Mouse (Mus musculus): ENCODE measurements around the gene Noxo1.

Noxo1 gene

GRCm38 (mm10) chr17:24736330-24737051 lies 40.5 kb downstream of the Noxo1 start, which contains the start of gene Msrb1:
TSS of gene Msrb1 (plus strand) at chr17:24736642.
- ChIA-PET CTCF (interaction anchor here (0.5 to 3.1 kb wide), 20 partner anchors 8 to 549 kb away, joined by 3 to 17 read pairs (median 3); partner anchors contain the start of genes Ndufb10 (in 3 of the 4), Hs3st6 (in 1 of the 4), Mlst8 (in 1 of the 4) and Rpl3l (in 1 of the 4)), POLR2A (interaction anchor here (0.6 to 16.1 kb wide), 73 partner anchors 8 to 1097 kb away, joined by 3 to 268 read pairs (median 4); partner anchors contain the start of genes Fahd1 (in 3 of the 4), Meiob (in 3 of the 4), Ndufb10 (in 3 of the 4) and Traf7 (in 3 of the 4))

DNA sequence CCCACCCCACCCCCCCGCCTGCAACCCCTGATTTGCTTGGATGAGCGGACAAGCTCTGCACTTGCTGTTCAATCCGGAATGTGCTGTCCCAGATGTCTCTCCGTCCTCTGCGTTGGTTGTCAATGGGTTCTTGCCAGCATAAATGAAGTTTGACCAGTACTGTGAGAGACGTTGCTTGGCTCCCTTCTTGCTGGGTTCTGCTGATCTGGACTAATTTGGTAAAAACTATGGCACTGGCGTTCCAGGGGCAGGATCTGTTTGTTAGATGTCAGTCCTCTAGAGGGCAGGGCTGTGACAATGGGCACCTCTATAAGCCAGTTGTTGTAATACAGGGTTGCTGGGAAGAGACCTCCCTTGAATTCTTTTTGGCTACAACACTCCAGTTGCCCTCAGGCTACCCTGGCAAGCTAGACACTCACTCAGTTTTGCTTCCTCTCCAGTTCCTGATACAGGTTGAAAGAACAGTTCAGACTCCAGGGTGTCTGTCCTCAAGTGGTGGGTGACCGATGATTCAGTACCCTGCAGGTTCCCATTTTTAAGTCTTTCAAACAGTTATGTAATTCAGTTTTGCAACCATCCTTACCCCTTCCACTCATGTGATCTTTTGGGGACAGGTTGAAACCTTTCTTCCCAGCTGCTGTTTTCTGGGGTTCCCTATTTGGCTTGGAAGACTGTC lies 41.2 kb downstream of the Noxo1 start:
- ChIA-PET CTCF (interaction anchor here in 3 of 4 experiments (0.6 to 3.1 kb wide), 13 partner anchors 8 to 548 kb away, joined by 3 to 17 read pairs (median 3); partner anchors contain the start of genes Ndufb10 (in 3 of the 3), Hs3st6 (in 1 of the 3) and Mlst8 (in 1 of the 3)), POLR2A (interaction anchor here (0.6 to 16.1 kb wide), 46 partner anchors 8 to 486 kb away, joined by 3 to 268 read pairs (median 5); partner anchors contain the start of genes Fahd1 (in 3 of the 4), Ndufb10 (in 3 of the 4), Hs3st6 (in 2 of the 4) and Pkd1 (in 2 of the 4))

DNA sequence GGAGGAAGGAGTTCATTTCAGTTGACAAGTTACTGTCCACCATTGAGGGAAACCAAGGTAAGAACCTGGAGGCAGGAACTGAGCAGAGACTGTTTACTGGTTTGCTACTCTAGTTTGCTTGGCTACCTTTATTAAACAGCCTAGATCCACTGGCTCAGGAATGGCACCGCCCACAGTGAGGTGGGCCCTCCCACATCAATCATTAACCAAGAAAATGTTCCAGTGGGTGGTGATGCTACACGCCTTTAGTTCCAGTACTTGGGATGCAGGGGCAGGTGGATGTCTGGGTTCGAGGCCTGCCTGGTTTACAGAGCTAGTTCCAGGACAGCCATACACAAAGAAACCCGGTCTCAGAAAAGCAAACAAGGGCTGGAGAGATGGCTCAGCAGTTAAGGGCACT lies 42.2 kb downstream of the Noxo1 start:
- ChIA-PET POLR2A (interaction anchor here in 2 of 4 experiments (0.7 to 16.1 kb wide), 4 partner anchors 17 to 210 kb away, joined by 3 to 268 read pairs (median 5); partner anchors contain the start of genes Ndufb10 (in 1 of the 2), Rnf151 (in 1 of the 2), Rpl3l (in 1 of the 2) and Rps2 (in 1 of the 2)), CTCF (interaction anchor here in 1 of 4 experiments (3.1 kb wide), 1 partner anchor 7 kb away, joined by 17 read pairs; no protein-coding TSS in a partner anchor)

DNA sequence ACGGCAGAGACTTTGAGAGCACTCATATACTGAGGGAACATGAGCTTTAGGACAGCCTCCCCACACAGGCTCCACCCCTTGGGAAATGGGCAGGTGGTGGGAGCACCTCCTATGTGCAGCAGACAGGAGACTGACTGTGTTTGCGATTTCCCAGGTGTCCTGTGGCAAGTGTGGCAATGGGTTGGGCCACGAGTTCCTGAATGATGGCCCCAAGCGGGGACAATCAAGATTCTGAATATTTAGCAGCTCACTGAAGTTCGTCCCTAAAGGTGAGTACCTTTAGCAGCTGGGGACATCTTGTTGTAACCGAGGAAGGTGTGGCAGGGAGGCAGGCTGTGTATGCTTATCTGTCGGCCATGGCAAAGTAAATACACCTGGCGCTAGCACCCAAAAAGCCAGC lies 43.9 kb downstream of the Noxo1 start:
- ChIA-PET POLR2A (interaction anchor here (0.6 to 16.1 kb wide), 21 partner anchors 9 to 261 kb away, joined by 3 to 268 read pairs (median 3); partner anchors contain the start of genes Hs3st6 (in 2 of the 4), Ndufb10 (in 2 of the 4), Rnf151 (in 2 of the 4) and Rps2 (in 2 of the 4)), CTCF (interaction anchor here in 2 of 4 experiments (0.6 to 0.8 kb wide), 3 partner anchors 11 to 510 kb away, joined by 3 to 4 read pairs (median 3); no protein-coding TSS in a partner anchor)

- CTCF ChIA-PET = no interaction called here
- POLR2A ChIA-PET = interaction anchor here in 3 of 4 experiments (0.6 to 16.1 kb wide), 5 partner anchors 10 to 339 kb away, joined by 3 to 268 read pairs (median 5); partner anchors contain the start of genes Ndufb10 (in 1 of the 3), Rnf151 (in 1 of the 3), Rpl3l (in 1 of the 3) and Rps2 (in 1 of the 3)
Observed at GRCm38 (mm10) chr17:24742307-24742706, 46.3 kb downstream of the Noxo1 start.

DNA sequence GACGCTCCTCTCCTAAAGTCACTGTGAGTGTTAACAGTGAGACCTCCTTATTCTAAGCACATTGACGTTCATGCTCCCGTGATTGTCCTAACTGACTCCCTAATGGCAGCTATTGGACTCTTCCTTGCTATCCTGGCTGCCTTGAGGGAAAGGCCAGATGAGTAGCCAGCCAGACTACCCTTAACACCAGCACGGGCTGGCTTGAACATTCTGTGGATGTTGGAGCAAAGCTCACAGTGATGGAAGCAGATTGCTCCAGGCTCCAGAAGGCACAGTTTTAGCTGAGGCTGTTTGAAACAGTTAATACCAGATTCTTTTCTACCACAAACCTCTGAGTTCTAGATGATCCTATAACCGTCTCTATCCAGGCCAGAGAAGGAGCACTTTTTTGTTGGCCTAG lies 47.9 kb downstream of the Noxo1 start:
- POLR2A ChIA-PET = interaction anchor here in 2 of 4 experiments (1.6 to 2.5 kb wide), 2 partner anchors 7 to 12 kb away, joined by 6 to 12 read pairs; partner anchors contain the start of gene Msrb1 (in 1 of the 2)
- CTCF ChIA-PET = interaction anchor here in 1 of 4 experiments (1.1 kb wide), 1 partner anchor 18 kb away, joined by 3 read pairs; no protein-coding TSS in a partner anchor

GRCm38 (mm10) chr17:24744381-24744780 lies 48.3 kb downstream of the Noxo1 start:
- ChIA-PET POLR2A (interaction anchor here in 3 of 4 experiments (0.5 to 2.5 kb wide), 5 partner anchors 8 to 216 kb away, joined by 3 to 12 read pairs (median 10); partner anchors contain the start of genes Msrb1 (in 2 of the 3), Fahd1 (in 1 of the 3) and Traf7 (in 1 of the 3)), CTCF (interaction anchor here in 2 of 4 experiments (1.1 to 1.6 kb wide), 2 partner anchors 14 to 18 kb away, joined by 3 to 4 read pairs; no protein-coding TSS in a partner anchor)

GRCm38 (mm10) chr17:24745526-24746497 lies 49.8 kb downstream of the Noxo1 start:
- POLR2A ChIA-PET = interaction anchor here (0.5 to 2.5 kb wide), 36 partner anchors 8 to 1462 kb away, joined by 3 to 12 read pairs (median 4); partner anchors contain the start of genes Msrb1 (in 3 of the 4), Traf7 (in 3 of the 4), Fahd1 (in 2 of the 4) and Arhgdig (in 1 of the 4)
- CTCF ChIA-PET = interaction anchor here (0.5 to 1.9 kb wide), 66 partner anchors 9 to 675 kb away, joined by 3 to 19 read pairs (median 3); partner anchors contain the start of genes Eme2 (in 3 of the 4), Meiob (in 3 of the 4), Mrps34 (in 3 of the 4) and Fahd1 (in 2 of the 4)

- ChIA-PET CTCF (interaction anchor here in 2 of 4 experiments (0.6 to 1.1 kb wide), 9 partner anchors 14 to 135 kb away, joined by 3 to 5 read pairs (median 4); partner anchors contain the start of gene Hagh (in 1 of the 2)), POLR2A (interaction anchor here in 3 of 4 experiments (1.0 to 2.0 kb wide), 10 partner anchors 11 to 140 kb away, joined by 3 to 7 read pairs (median 4); partner anchors contain the start of genes Meiob (in 2 of the 3), Msrb1 (in 1 of the 3), Nubp2 (in 1 of the 3) and Spsb3 (in 1 of the 3))
Observed at GRCm38 (mm10) chr17:24746986-24747385, 51.0 kb downstream of the Noxo1 start.
